In the genomic region with DNA sequence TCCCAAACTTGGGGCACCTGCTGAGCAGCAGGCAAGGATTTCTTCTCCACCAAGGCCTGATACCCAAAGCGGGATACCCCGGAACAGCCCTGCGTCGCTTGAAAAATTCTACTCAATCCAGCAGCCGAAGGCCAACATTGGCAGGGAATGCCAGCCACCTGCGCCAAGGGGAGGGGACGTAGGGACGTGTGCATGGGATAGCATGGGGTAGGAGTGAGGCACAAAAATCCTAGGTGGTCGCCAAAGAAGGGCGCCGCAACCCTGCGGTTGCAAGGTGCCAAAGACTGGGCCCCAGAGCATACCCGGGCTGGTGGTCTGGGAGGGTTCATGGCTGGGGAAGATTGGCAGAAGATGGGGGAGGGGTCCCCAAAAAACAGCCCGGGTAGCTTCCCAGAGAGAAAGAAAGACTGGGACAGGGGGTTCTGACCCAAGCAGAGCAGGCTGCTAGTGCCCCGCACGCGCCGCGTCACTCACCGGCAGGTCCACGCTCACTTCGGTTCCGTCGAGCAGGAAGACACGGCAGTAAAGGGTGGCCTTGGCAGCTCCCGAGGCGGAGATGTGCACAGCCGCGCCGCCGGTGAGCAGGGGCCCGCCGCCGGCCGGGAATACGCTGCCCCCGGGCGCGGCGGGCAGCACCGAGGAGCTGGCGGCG, we compare ENCODE assay signal across 8 mouse cellular contexts. TPM values are rescaled to one million over a fixed set of nuclear protein-coding genes. Genes with fewer than 3 reads are reported as not detected.
A peak's percentile ranks its signal among the peaks of the same experiment; 100 is the strongest.
DNase-seq lines count a peak whose midpoint lies in the region; ATAC-seq and TF ChIP-seq lines count a peak whose summit lies in the region.

No protein-coding gene starts in this region.

- TF ChIP-seq CTCF in layer of hippocampus, adult 2 months (conservative IDR thresholded peaks at IDR 0.05): no peak
- no peak for TF ChIP-seq CTCF in hindbrain, postnatal 0 days (IDR thresholded peaks at IDR 0.05; ENCODE audit: low read depth)

- peaks cover 23% of the 10 kb centered on the region for H3K4me1 ChIP-seq in embryonic facial prominence, embryonic 12.5 days
- H3K4me1 ChIP-seq in hindbrain, postnatal 0 days (ENCODE audit: insufficient read depth, low read length): peaks cover 9% of the 10 kb centered on the region; the same call in 1 of the 2 replicates
- H3K4me1 ChIP-seq in midbrain, embryonic 14.5 days (ENCODE audit: control insufficient read depth, insufficient read depth, low read length): peaks cover 7% of the 10 kb centered on the region; the same call in 1 of the 2 replicates

- peak overlapping the region; percentile 65 for H3K27ac ChIP-seq in layer of hippocampus, adult 2 months
- no peak overlapping the region for H3K27ac ChIP-seq in embryonic facial prominence, embryonic 12.5 days
- H3K27ac ChIP-seq in hindbrain, postnatal 0 days: peak overlapping the region; percentile 83; the same call in 1 of the 2 replicates
- H3K27ac ChIP-seq in midbrain, embryonic 14.5 days (replicated peaks; ENCODE audit: low read depth, low read length): peak overlapping the region; percentile 71

- WGBS in embryonic facial prominence, embryonic 12.5 days: 1% methylated on average over 42 of the region's 43 CpGs
- WGBS in hindbrain, postnatal 0 days: under 1% methylated on average over 29 of the region's 43 CpGs
- WGBS in midbrain, embryonic 14.5 days: 1% methylated on average over 40 of the region's 43 CpGs

- no peaks in the 10 kb centered on the region for H3K9me3 ChIP-seq in embryonic facial prominence, embryonic 12.5 days
- H3K9me3 ChIP-seq in hindbrain, postnatal 0 days (ENCODE audit: low read length): no peaks in the 10 kb centered on the region
- no peaks in the 10 kb centered on the region for H3K9me3 ChIP-seq in midbrain, embryonic 14.5 days (ENCODE audit: control insufficient read depth, low read length)

- H3K4me2 ChIP-seq in embryonic facial prominence, embryonic 12.5 days (replicated peaks): peak overlapping the region; percentile 86
- H3K4me2 ChIP-seq in hindbrain, postnatal 0 days (ENCODE audit: low read depth, low read length): peak overlapping the region; percentile 72
- H3K4me2 ChIP-seq in midbrain, embryonic 14.5 days (ENCODE audit: low read length): peak overlapping the region; percentile 85

- peak overlapping the region; percentile 80 for H3K9ac ChIP-seq in embryonic facial prominence, embryonic 12.5 days
- peak overlapping the region; percentile 74 for H3K9ac ChIP-seq in hindbrain, postnatal 0 days (replicated peaks; ENCODE audit: low read length)
- H3K9ac ChIP-seq in midbrain, embryonic 14.5 days (replicated peaks; ENCODE audit: low read length): peak overlapping the region; percentile 79

- peak; percentile 50 for ATAC-seq in embryonic facial prominence, embryonic 12.5 days (ENCODE audit: insufficient number of reproducible peaks, insufficient read depth, low FRiP score, low TSS enrichment)
- ATAC-seq in hindbrain, postnatal 0 days: peak; percentile 36
- peak; percentile 55 for ATAC-seq in midbrain, embryonic 14.5 days (ENCODE audit: low FRiP score, low TSS enrichment)

- no peaks in the 10 kb centered on the region for H3K36me3 ChIP-seq in embryonic facial prominence, embryonic 12.5 days
- H3K36me3 ChIP-seq in hindbrain, postnatal 0 days (ENCODE audit: insufficient read depth, low read length): no peaks in the 10 kb centered on the region
- no peaks in the 10 kb centered on the region for H3K36me3 ChIP-seq in midbrain, embryonic 14.5 days (ENCODE audit: control insufficient read depth, insufficient read depth, low read length)

- peaks cover 34% of the 10 kb centered on the region for H3K27me3 ChIP-seq in embryonic facial prominence, embryonic 12.5 days
- H3K27me3 ChIP-seq in hindbrain, postnatal 0 days (ENCODE audit: insufficient read depth, low read length): no peaks in the 10 kb centered on the region
- H3K27me3 ChIP-seq in midbrain, embryonic 14.5 days (ENCODE audit: control insufficient read depth, insufficient read depth, low read length): peaks cover 19% of the 10 kb centered on the region

- H3K4me3 ChIP-seq in layer of hippocampus, adult 2 months: peak overlapping the region; percentile 68
- peak overlapping the region; percentile 64 for H3K4me3 ChIP-seq in embryonic facial prominence, embryonic 12.5 days
- peak overlapping the region; percentile 62 for H3K4me3 ChIP-seq in hindbrain, postnatal 0 days (ENCODE audit: low read length)
- H3K4me3 ChIP-seq in midbrain, embryonic 14.5 days (replicated peaks; ENCODE audit: low read depth, low read length): peak overlapping the region; percentile 54

- DNase-seq in layer of hippocampus, adult 2 months (ENCODE audit: low spot score in 2 of 2): no peak
- DNase-seq in layer of hippocampus, adult 18-20 months (ENCODE audit: low spot score in 2 of 2): no peak
- DNase-seq in brain, adult 2 months (ENCODE audit: low read depth, low spot score): peak; percentile 65
- peak; percentile 48 for DNase-seq in hindbrain, postnatal 0 days (ENCODE audit: low spot score)
- peak; percentile 64 for DNase-seq in midbrain, embryonic 14.5 days
- DNase-seq in natural killer cell, adult 2 months (ENCODE audit: low spot score in 2 of 2): no peak
- DNase-seq in urinary bladder, adult 2 months (ENCODE audit: low spot score): no peak

RNA-seq across cellular contexts. Expression of a gene that starts 0.7 kb away (rescaled TPM):
- total RNA-seq in layer of hippocampus, adult 2 months (2021): 10 to 100 TPM; 20.3 to 26.7 TPM
- 10 to 100 TPM; 24.9 to 29.8 TPM for total RNA-seq in layer of hippocampus, adult 18-20 months (2021)
- polyA plus RNA-seq in embryonic facial prominence, embryonic 12.5 days (2016; fragmentation: Nextera tagmentation; extraction: Ambion mirVana): 2.8 and 3.0 TPM in 2 replicates
- 13.9 and 14.7 TPM in 2 replicates for total RNA-seq in hindbrain, postnatal 0 days (2014; rRNA removed)
- 4.2 and 4.4 TPM in 2 replicates for polyA plus RNA-seq in hindbrain, postnatal 0 days (2015; fragmentation: Nextera tagmentation; extraction: Ambion mirVana)
- 3.8 and 5.1 TPM in 2 replicates for polyA plus RNA-seq in midbrain, embryonic 14.5 days (2014; fragmentation: Nextera tagmentation; extraction: Ambion mirVana)
- polyA plus RNA-seq in urinary bladder, adult 2 months (2012; rRNA removed): 38.1 and 38.6 TPM in 2 replicates

Comparison
In these comparisons a context has a peak if more than half of its experiments do, and no peak if none do; other contexts are left out.
1. DNase-seq: peak in brain, adult 2 months (single experiment), hindbrain, postnatal 0 days (single experiment) and midbrain, embryonic 14.5 days (single experiment); none in layer of hippocampus, adult 2 months (0 of 2), layer of hippocampus, adult 18-20 months (0 of 2), natural killer cell, adult 2 months (0 of 2) and urinary bladder, adult 2 months (single experiment).
2. Peak in every context shown above with its lines, with median percentiles within 50 percentile points of each other: H3K4me3 ChIP-seq, ATAC-seq, H3K4me2 ChIP-seq and H3K9ac ChIP-seq.